Mouse (Mus musculus) layer of hippocampus, postnatal 10 days (tissue): Measurements from ENCODE around the gene Gfod1. TPM values are rescaled to one million over a fixed set of nuclear protein-coding genes. Genes with fewer than 3 reads are reported as not detected.
A peak's percentile ranks its signal among the peaks of the same experiment; 100 is the strongest.

Source experiments
- DNase-seq, 2 experiments: peaks; one replicate each; pipeline ENCODE4 v3.0.0; 2021; ENCODE audit warnings: low spot score in 2 of 2
- total RNA-seq, 2 experiments: library from RNA; stranded (reverse); gene quantifications; 2 replicates each; pipeline ENCODE4 v1.2.3; 2021

Gfod1 gene
- total RNA-seq, 2 experiments from 2014 or later, result 42.2 to 42.8 TPM

GRCm38 (mm10) chr13:43171020-43171710 is 132.8 kb downstream of the Gfod1 start, which contains the start of gene Tbc1d7:
Gene Tbc1d7, minus strand, starts transcription at chr13:43171501.
- peak; percentile 99 for DNase-seq

- no peak for DNase-seq
Measured at GRCm38 (mm10) chr13:43167721-43168120, 136.3 kb downstream of the Gfod1 start.

GRCm38 (mm10) chr13:43159429-43159828 is 144.5 kb downstream of the Gfod1 start:
- no peak for DNase-seq

- no peak for DNase-seq
Measured at GRCm38 (mm10) chr13:43158281-43158680, 145.7 kb downstream of the Gfod1 start.

- DNase-seq, result no peak
Measured at GRCm38 (mm10) chr13:43157370-43157769, 146.6 kb downstream of the Gfod1 start.

- DNase-seq, result no peak
Measured at GRCm38 (mm10) chr13:43152005-43152520, 151.9 kb downstream of the Gfod1 start.

GRCm38 (mm10) chr13:43149661-43150060 is 154.3 kb downstream of the Gfod1 start:
- no peak for DNase-seq

GRCm38 (mm10) chr13:43148692-43149091 is 155.3 kb downstream of the Gfod1 start:
- DNase-seq, result no peak

- no peak for DNase-seq
Measured at GRCm38 (mm10) chr13:43146515-43147258, 157.3 kb downstream of the Gfod1 start.

Other genes with a start within 250 kb of the Gfod1 start
- gene Tbc1d7, start 132.7 kb downstream of the Gfod1 start, total RNA-seq, result 10 to 100 TPM; 38.6 to 40.0 TPM
- 10 to 100 TPM; 15.9 to 17.9 TPM for gene Sirt5, start 61.3 kb upstream of the Gfod1 start, total RNA-seq
- gene Nol7, start 94.2 kb upstream of the Gfod1 start, total RNA-seq, result 100 to 1,000 TPM in 1 of 2 experiments, 10 to 100 TPM in 1; 96.5 to 109 TPM
- gene Ranbp9, start 177.1 kb upstream of the Gfod1 start, total RNA-seq, result 10 to 100 TPM; 67.8 to 77.0 TPM